Mouse (Mus musculus) heart, postnatal 0 days (tissue): ENCODE measurements around the gene Pank4.

ENCODE experiments used
- CTCF ChIP-seq: IDR thresholded peaks from 2 replicates; pipeline ENCODE4 v1.5.1; 2016; ENCODE audit warnings: antibody characterized with exemption, control low read depth, low read depth
- EP300 ChIP-seq: IDR thresholded peaks from 2 replicates; pipeline ENCODE4 v1.6.1; 2016; ENCODE audit warnings: antibody characterized with exemption, low read depth

DNA sequence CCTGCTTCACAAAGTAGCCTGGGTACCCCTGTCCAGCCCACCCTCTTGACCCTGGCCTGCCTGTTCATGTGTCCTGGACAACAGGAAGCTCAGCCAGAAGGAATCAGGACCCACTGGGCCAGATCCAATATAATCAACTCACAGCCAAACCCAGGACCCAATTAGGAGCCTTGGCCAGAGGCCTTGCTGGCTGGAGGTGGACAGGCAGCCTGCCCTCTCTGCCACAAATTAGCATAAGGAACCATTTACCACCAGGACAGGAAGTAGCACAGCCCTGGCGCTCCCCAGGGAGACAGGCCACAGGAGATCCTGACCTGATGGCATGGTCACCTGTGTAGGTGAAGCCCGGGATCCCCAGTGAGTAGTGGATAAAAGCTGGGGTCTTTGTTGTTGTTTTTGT is 48.2 kb downstream of the Pank4 start:
- TF ChIP-seq CTCF (no peak), EP300 (no peak)
